Mouse (Mus musculus) brown adipose tissue, adult 24 weeks (tissue): ENCODE data around the gene Tut1. TPM values are rescaled to one million over a fixed set of nuclear protein-coding genes. Genes with fewer than 3 reads are reported as not detected.

Experiments
- H3K27ac ChIP-seq: fragments of 200-500 bp; replicated peaks from 2 replicates; pipeline ENCODE4 v1.5.1; 2012; ENCODE audit warnings: low read depth, mild to moderate bottlenecking, low read length
- H3K4me1 ChIP-seq: fragments of 200-500 bp; 2 replicates; pipeline ENCODE4 v1.6.1; 2012; ENCODE audit warnings: low read length, mixed read lengths; ENCODE audit not compliant: control insufficient read depth, insufficient read depth, insufficient read length
- H3K4me3 ChIP-seq: fragments of 200-500 bp; 2 replicates; pipeline ENCODE4 v1.5.1; 2012; ENCODE audit warnings: low read depth, mild to moderate bottlenecking, low read length, moderate library complexity; ENCODE audit not compliant: insufficient read depth
- polyA plus RNA-seq: library from polyadenylated mRNA; stranded (reverse); fragments of >200 nt; gene quantifications from 2 replicates; pipeline ENCODE4 v1.2.4, GENCODE M21; 2012; ENCODE audit not compliant: missing spikeins, insufficient read depth, insufficient read length

The Tut1 gene
- polyA plus RNA-seq, 1 experiment: 6.9 TPM

- H3K4me1 ChIP-seq: no peaks in the 10 kb centered on the region
- 0 out of 2 replicates have a peak overlapping the region, but pooled peaks have one; percentile 92 for H3K4me3 ChIP-seq
- no peak overlapping the region for H3K27ac ChIP-seq
Measured at GRCm38 (mm10) chr19:8930771-8931170, 22.9 kb upstream of the Tut1 start.

GRCm38 (mm10) chr19:8936736-8937135 is 16.9 kb upstream of the Tut1 start:
- no peak overlapping the region for H3K27ac ChIP-seq
- no peak overlapping the region for H3K4me3 ChIP-seq
- no peaks in the 10 kb centered on the region for H3K4me1 ChIP-seq

- Histone ChIP-seq H3K4me3 (peak overlapping the region; percentile 86; the same call in 1 of the 2 replicates), H3K4me1 (0 out of 2 replicates have a peak, but pooled peaks cover 2% of the 10 kb centered on the region), H3K27ac (no peak overlapping the region; the same call in 1 of the 2 replicates)
Measured at GRCm38 (mm10) chr19:8940526-8941133, 13.0 kb upstream of the Tut1 start.

GRCm38 (mm10) chr19:8941136-8941514 is 12.5 kb upstream of the Tut1 start:
- Histone ChIP-seq H3K4me3 (peak overlapping the region; percentile 86), H3K4me1 (0 out of 2 replicates have a peak, but pooled peaks cover 2% of the 10 kb centered on the region), H3K27ac (no peak overlapping the region; the same call in 1 of the 2 replicates)

GRCm38 (mm10) chr19:8941515-8942217 is 12.0 kb upstream of the Tut1 start, which contains the start of gene Mta2:
Gene Mta2, plus strand, starts transcription at chr19:8941875.
- peak within 1 kb of the TSS; percentile 89 for H3K27ac ChIP-seq
- 0 out of 2 replicates have a peak, but pooled peaks cover 2% of the 10 kb centered on the region for H3K4me1 ChIP-seq
- peak within 1 kb of the TSS; percentile 86 for H3K4me3 ChIP-seq

- 0 out of 2 replicates have a peak, but pooled peaks cover 2% of the 10 kb centered on the region for H3K4me1 ChIP-seq
- peak overlapping the region; percentile 89 for H3K27ac ChIP-seq
Measured at GRCm38 (mm10) chr19:8942276-8942964, 11.2 kb upstream of the Tut1 start.

GRCm38 (mm10) chr19:8943047-8943446 is 10.6 kb upstream of the Tut1 start:
- Histone ChIP-seq H3K4me1 (0 out of 2 replicates have a peak, but pooled peaks cover 2% of the 10 kb centered on the region), H3K4me3 (peak overlapping the region; percentile 86), H3K27ac (no peak overlapping the region)

More at GRCm38 (mm10) chr19:8942276-8942964, 11.2 kb upstream of the Tut1 start:
- peak overlapping the region; percentile 86 for H3K4me3 ChIP-seq

- H3K27ac ChIP-seq: no peak overlapping the region; the same call in 1 of the 2 replicates
- peak overlapping the region; percentile 86 for H3K4me3 ChIP-seq
- H3K4me1 ChIP-seq: 0 out of 2 replicates have a peak, but pooled peaks cover 2% of the 10 kb centered on the region
Measured at GRCm38 (mm10) chr19:8944062-8944461, 9.6 kb upstream of the Tut1 start.

GRCm38 (mm10) chr19:8944750-8945149 is 8.9 kb upstream of the Tut1 start:
- Histone ChIP-seq H3K4me3 (peak overlapping the region; percentile 56), H3K4me1 (0 out of 2 replicates have a peak, but pooled peaks cover 2% of the 10 kb centered on the region), H3K27ac (no peak overlapping the region)

- no peak overlapping the region for H3K27ac ChIP-seq
- peak overlapping the region; percentile 56 for H3K4me3 ChIP-seq
- H3K4me1 ChIP-seq: 0 out of 2 replicates have a peak, but pooled peaks cover 2% of the 10 kb centered on the region
Measured at GRCm38 (mm10) chr19:8945251-8945650, 8.4 kb upstream of the Tut1 start.

- H3K27ac ChIP-seq: no peak overlapping the region
- 0 out of 2 replicates have a peak, but pooled peaks cover 2% of the 10 kb centered on the region for H3K4me1 ChIP-seq
- no peak overlapping the region for H3K4me3 ChIP-seq
Measured at GRCm38 (mm10) chr19:8946929-8947328, 6.7 kb upstream of the Tut1 start.

GRCm38 (mm10) chr19:8950190-8950589 is 3.5 kb upstream of the Tut1 start:
- H3K4me3 ChIP-seq: no peak overlapping the region
- H3K27ac ChIP-seq: no peak overlapping the region
- 0 out of 2 replicates have a peak, but pooled peaks cover 2% of the 10 kb centered on the region for H3K4me1 ChIP-seq

GRCm38 (mm10) chr19:8952241-8952640 is 1.4 kb upstream of the Tut1 start:
- 0 out of 2 replicates have a peak, but pooled peaks cover 2% of the 10 kb centered on the region for H3K4me1 ChIP-seq
- no peak overlapping the region for H3K4me3 ChIP-seq
- H3K27ac ChIP-seq: no peak overlapping the region

- peak overlapping the region; percentile 86 for H3K27ac ChIP-seq
- 0 out of 2 replicates have a peak, but pooled peaks cover 2% of the 10 kb centered on the region for H3K4me1 ChIP-seq
- peak overlapping the region; percentile 85 for H3K4me3 ChIP-seq
Measured at GRCm38 (mm10) chr19:8954171-8954570, 524 bp downstream of the Tut1 start.

GRCm38 (mm10) chr19:8962256-8962655 is 8.6 kb downstream of the Tut1 start:
- no peak overlapping the region for H3K4me3 ChIP-seq
- H3K27ac ChIP-seq: no peak overlapping the region
- H3K4me1 ChIP-seq: no peaks in the 10 kb centered on the region
